Mouse (Mus musculus) heart, postnatal 25 days (tissue): Measurements from ENCODE around the gene Krtcap3. TPM values are rescaled to one million over a fixed set of nuclear protein-coding genes. Genes with fewer than 3 reads are reported as not detected.
"Not testable (repeated sequence)": the region's sequence is repeated elsewhere in the genome, so short reads cannot be mapped to it uniquely, and the experiment has no call there.

Experiments
- DNase-seq: peaks from one replicate; pipeline ENCODE4 v3.0.0; 2022; ENCODE audit warnings: low spot score
- intact Hi-C: fragments of 180-260 bp; cut with DNase I; formaldehyde crosslinking; loops from one replicate; pipeline ENCODE4 v1.15.1; 2025
- total RNA-seq, 2 experiments: library from RNA; stranded (reverse); gene quantifications; 2 replicates each; pipeline ENCODE4 v1.2.3; 2021

Krtcap3 gene
- total RNA-seq = 1 to 10 TPM; 1.3 to 1.7 TPM

DNA sequence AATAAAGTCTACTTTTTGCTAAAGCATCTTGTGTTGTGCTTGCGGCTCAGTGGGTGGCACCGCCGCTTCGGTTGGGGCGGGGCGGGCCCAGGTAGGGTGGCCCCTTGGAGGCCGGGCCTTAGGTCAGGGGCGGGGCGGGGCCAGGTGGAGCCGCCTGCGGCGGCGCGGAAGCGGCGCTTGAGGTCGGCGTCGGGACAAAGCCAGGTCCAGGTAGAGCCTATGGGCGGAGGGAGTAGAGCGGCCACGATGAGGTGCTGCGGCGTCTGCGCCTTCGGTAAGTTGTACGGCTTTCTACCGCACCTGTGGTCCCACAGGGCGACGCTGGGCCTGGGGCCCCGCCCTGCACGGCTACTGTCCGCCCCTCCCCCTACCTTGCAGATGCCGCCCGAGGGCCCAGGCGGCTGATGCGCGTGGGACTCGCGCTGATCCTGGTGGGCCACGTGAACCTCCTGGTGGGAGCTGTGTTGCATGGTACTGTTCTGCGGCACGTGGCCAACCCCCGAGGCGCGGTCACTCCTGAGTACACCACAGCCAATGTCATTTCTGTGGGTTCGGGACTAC is at the start of gene Krtcap3:
Gene Krtcap3 (plus strand): TSS at position 151 of the 561 bp plus-strand sequence.
- no peak for DNase-seq
- intact Hi-C loops = no loop called here

DNA sequence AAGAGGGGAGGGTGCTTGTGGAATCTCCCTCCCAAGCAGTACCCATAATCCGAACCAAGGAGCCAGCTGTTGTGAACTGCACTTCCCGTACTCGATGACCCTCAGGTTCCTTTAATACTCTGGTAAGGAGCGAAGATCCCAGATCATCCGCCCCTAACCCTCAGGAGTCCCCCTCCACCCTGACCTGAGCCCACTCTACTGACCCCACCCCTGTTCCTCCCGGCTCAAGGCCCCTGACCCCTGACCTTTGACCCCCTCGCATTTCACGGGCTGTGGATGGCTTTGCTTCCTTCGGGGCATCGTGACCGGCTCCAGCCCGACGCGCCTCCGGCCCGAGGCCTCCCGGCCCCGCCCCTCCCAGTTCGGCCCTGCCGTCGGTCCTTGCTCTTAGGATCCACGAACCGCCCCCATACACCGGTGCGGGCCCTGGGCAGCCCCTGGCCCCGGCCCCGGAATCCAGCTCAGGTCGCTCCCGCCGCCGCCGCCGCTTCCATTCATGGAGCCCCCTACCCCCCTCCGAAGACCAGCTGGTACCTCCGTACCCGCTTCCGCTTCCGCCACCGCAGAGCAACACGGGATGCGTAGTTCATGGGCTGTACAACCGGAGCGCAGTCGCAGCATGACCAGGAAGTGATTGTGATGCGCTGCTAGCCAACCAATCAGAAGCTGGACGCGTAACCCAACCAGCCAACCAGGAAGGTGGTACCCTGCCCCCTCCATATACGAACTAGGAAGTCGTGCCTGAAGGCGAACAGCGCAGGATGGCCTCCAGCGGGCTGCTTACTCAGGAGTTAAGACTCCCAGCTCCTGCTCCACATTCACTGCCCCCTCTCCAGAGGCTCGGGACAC is 49.5 kb upstream of the Krtcap3 start, which contains the start of gene Zfp513:
Gene Zfp513 (minus strand): TSS at position 562 of the 849 bp plus-strand sequence.
- intact Hi-C loops = loop anchor here (1.0 to 2.0 kb wide), 2 partner anchors 9 to 17 kb away; partner anchors contain the start of genes Eif2b4 and Snx17
- DNase-seq = peak; percentile 97

DNA sequence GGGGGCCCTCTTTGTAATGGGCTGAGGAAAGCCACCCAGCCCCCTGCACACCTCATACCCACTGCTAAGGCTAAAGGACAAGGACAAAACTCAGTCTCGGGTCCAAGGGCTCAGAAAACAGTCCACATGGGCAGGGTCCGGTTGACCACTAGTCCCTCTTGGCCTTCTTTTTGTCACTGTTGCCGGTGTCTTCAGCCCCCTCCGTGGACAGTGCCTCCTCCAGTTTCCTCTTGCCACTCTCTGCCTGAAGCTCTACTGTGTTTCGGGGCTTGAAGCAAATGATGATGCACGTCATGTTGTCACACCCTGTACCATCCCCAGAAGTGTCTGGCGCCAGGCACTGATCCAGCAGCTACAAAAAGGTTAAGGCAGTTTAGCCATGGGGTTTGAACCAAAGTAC is 48.6 kb upstream of the Krtcap3 start:
- DNase-seq = no peak
- intact Hi-C loops = loop anchor here (2.0 kb wide), 1 partner anchor 16 kb away; no protein-coding TSS in a partner anchor

DNA sequence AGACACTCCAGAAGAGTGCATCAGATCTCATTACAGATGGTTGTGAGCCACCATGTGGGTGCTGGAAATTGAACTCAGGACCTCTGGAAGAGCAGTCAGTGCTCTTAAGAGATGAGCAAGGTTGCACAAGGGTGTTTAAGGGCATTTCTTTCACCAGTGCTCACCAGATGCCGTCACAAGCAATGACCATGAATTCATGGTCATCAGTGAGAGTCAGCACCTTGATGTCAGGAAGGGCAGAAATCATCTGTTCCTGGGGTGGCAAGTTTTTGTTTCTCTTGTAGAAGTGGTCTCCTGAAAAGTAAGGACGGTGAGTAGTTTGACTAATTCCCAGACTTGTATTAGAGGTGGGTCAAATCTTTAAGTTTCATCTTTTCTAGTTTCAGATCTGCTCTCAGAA is 47.6 kb upstream of the Krtcap3 start:
- DNase-seq = no peak
- intact Hi-C loops = loop anchor here (2.0 kb wide), 1 partner anchor 15 kb away; no protein-coding TSS in a partner anchor

DNA sequence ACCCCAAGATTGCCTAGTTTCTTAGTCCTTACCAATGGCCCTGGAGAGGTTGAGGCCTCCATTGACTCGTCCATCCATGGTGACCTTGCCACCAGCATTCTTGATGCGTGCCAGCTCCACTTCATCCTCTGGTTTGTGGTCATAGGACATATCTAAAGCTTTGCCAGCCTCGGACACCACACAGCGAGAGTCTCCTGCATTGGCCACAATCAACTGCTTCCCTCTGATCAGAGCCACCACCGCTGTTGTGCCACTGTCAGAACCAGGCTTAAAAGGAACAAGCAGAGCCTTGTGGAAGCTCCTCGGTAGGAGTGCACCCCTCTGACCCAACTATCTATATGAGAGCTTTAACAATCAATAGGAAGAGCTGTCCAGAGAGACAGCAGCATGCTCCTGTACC is 47.1 kb upstream of the Krtcap3 start:
- no peak for DNase-seq
- intact Hi-C loops = no loop called here

DNA sequence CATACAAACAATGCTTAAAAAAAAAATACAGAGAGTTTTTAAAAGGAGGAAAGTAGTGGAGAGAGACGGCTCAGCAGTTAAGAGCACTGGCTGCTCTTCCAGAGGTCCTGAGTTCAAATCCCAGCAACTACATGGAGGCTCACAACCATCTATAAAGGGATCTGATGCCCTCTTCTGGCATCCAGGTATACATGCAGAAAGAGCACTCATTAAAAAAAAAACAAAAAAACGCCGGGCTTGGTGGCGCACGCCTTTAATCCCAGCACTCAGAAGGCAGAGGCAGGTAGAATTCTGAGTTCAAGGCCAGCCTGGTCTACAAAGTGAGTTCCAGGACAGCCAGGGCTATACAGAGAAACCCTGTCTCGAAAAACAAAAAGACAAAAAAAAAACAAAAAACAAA is 34.9 kb upstream of the Krtcap3 start:
- intact Hi-C loops = loop anchor here (5.0 kb wide), 1 partner anchor 111 kb away; no protein-coding TSS in a partner anchor
- not testable (repeated sequence) for DNase-seq

DNA sequence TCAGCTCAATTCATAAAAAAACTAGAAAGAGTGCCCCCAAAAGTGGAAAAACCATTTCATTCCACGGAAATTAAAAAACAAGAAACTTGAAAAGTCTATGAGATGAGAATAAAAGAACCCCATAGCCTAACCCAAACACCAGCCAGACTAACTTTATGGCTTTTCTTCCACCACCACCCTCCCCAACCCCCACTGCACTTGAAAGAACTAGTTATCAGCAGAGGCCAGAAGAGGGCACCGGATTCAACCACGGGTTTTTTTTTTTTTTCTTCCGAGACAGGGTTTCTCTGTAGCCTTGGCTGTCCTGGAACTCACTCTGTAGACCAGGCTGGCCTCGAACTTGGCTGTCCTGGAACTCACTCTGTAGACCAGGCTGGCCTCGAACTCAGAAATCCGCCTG is 33.2 kb upstream of the Krtcap3 start:
- intact Hi-C loops = loop anchor here (2.0 to 5.0 kb wide), 2 partner anchors 15 to 109 kb away; partner anchors contain the start of gene Zfp513

DNA sequence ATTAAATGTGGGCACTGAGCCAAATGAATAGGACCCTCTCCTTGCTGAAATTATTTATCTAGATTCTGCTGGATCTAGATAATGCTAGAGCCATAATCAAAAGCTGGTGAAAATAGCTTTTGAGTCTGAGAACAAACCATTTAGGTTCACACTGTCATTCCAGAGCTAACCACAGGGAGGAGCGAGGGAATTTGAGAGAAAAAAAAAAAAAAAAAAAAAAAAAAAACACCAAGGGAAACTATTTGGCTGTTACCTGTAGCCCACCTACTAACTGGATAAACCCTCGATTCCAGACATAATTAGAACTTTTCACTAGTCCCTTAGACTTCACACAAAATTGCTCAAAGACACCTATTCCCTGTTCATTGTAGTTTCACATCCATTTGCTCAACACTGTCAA is 32.4 kb upstream of the Krtcap3 start:
- intact Hi-C loops = loop anchor here (2.0 to 5.0 kb wide), 2 partner anchors 16 to 108 kb away; partner anchors contain the start of gene Zfp513
- DNase-seq = no peak

More for the DNA sequence above, 33.2 kb upstream of the Krtcap3 start:
- DNase-seq = no peak

DNA sequence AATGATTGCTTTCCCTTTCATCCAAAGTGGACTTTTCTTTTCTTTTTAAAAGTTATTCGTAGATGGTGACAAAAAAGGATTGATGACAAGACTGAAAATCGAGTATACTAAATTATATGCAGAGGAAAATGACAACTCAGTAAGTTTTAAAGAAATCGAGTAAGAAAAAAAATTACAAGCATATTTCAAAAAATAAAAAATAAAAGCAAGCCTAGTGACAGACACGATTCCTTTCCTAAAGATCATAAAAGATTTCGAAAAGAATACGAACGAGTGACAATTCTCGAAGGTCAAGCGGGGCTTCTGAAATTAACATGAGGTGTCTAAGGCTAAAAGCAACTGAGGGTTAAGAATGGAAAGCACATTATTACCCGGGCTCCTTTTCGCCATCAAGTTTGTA is 32.0 kb upstream of the Krtcap3 start:
- no peak for DNase-seq
- intact Hi-C loops = loop anchor here (2.0 to 5.0 kb wide), 2 partner anchors 17 to 108 kb away; partner anchors contain the start of gene Zfp513

DNA sequence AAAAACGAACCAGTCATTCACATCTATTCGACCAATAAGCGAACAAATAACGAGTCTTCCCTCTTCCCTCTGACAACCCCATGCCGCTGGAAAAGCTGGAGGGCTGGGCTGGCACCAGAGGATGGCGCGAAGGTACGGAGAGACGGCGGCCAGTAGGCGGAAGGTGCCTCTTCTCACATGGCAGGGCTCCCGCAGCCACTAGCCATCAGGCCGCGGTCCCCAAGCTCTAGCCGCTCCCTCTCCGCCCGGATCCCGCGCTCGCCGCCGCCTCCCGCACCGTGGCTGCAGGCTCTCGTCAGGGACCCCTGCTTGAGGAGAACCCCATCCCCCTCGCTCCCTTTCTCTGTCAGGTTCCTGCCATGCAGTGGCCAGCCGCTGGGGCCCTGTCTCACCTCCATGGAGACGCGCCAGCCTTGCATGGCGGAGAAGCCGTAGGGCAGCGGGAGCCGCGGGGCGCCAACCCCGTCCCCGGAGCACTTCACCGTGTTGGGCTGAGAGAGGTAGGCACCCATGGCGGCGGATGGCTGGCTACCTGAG is 31.5 kb upstream of the Krtcap3 start:
- intact Hi-C loops = loop anchor here (2.0 to 5.0 kb wide), 4 partner anchors 17 to 107 kb away; partner anchors contain the start of genes Gm9970, Nrbp1 and Zfp513
- DNase-seq = no peak

DNA sequence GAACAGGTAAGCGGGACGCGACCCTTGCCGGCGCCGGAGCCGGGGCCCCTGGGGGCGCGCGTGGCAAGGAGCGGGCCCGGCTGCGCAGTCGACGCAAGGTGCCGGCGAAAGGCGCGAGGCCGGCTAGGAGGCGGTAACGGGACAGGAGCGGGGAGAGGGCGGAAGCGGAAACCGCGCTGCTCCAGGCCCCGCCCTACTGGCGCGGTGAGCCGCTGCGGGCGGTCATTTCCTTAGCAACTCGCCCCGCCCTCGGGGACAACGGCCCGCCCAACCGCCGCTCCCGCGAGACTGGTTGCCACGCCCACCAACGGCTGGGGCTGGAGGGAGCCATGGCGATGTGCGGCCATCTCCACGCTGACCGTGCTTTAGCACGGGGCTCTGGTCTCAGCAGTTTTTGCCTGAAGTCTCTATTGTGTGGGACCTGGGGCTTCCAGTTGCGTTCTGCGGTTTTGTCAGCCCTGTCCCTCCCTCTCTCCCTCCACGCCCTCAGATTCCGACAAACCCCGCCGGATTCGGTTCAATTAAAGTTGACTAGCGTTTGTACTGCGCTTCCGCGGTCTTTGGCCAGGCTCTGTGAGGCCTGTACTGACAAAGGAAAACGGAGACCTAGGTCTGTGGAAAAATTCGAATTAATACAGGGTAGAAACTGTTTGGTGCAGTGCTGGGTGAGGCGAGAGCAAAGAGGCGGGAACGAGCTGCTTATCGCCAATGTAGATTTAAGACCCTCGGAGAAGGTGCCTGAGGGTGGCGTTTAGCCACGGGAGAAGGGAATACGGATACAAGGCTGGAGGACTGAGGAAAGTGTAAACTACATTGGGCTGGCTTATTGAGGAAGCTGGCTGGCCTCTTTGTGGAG is 30.8 kb upstream of the Krtcap3 start, which contains the start of gene Ppm1g:
Gene Ppm1g (minus strand): TSS at position 240 of the 856 bp plus-strand sequence.
- peak; percentile 95 for DNase-seq
- intact Hi-C loops = loop anchor here (2.0 to 5.0 kb wide), 2 partner anchors 20 to 67 kb away; partner anchors contain the start of genes Gm9970 and Nrbp1

DNA sequence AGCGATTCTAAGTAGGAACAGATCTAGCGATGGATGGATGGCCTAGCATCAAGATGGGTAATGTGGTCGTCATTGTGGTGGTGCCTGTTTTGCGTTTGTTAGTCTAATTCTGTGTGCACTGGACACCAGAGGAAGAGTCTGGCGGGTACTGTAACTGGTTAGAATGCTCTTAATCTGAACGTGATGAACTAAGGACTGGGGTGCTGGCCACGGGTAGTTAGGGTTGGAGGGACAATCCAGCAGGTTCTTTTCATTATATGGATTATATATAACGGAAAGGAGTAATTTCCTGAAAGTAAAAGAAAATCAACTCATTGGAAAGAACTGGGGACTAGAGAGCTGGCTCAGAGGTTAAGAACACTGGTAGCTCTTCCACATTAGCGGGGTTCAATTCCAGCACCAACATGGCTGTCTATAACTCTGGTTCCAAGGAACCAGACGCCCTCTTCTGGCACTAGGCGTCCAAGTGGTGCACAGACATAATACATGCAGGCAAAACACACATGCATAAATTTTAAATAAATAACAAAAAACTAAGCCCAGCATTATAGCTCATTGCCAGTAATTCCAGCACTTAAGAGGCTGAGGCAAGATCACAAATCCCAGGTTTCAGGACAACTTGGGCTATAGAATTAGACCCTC is 30.1 kb upstream of the Krtcap3 start:
- no peak for DNase-seq
- intact Hi-C loops = loop anchor here (2.0 to 5.0 kb wide), 2 partner anchors 19 to 66 kb away; partner anchors contain the start of genes Gm9970 and Nrbp1

DNA sequence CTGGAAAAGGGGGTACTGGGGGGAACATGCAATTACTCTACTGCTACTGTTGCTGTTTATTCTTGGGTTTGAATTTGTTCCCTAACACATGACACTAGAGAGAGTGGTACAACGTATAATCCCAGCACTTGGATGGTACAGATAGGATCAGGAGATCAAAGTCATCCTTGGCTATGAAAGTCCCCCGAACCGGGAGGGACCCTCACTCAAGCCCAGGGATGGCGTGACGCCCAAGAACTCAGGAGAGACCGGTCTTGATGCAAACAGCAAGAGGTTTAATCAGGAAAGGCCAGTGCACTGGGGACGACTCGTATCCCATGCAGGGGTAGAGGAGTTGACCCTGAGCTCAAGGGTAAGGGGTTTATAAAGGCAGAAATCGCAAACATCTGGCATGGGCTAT is 28.8 kb upstream of the Krtcap3 start:
- DNase-seq = no peak
- intact Hi-C loops = loop anchor here (5.0 kb wide), 1 partner anchor 65 kb away; no protein-coding TSS in a partner anchor

DNA sequence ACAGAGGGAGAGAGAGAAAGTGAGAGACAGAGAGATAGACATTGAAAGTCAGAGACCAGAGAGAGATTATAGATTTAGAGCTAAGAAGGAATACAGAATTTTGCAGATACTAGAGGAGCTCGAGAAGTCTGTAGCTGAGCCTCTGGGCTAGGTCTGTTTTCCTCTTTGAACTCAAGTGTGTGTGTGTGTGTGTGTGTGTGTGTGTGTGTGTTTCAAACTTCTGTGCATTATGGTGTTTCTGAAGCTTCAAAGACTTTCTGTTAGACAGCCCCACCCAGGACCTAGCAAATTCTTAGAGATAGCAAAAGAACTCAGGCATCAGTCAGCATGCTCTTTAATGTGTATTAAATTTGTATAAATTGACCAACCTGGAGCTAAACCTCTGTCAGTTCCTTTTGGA is 24.9 kb upstream of the Krtcap3 start:
- intact Hi-C loops = no loop called here
- DNase-seq = no peak

DNA sequence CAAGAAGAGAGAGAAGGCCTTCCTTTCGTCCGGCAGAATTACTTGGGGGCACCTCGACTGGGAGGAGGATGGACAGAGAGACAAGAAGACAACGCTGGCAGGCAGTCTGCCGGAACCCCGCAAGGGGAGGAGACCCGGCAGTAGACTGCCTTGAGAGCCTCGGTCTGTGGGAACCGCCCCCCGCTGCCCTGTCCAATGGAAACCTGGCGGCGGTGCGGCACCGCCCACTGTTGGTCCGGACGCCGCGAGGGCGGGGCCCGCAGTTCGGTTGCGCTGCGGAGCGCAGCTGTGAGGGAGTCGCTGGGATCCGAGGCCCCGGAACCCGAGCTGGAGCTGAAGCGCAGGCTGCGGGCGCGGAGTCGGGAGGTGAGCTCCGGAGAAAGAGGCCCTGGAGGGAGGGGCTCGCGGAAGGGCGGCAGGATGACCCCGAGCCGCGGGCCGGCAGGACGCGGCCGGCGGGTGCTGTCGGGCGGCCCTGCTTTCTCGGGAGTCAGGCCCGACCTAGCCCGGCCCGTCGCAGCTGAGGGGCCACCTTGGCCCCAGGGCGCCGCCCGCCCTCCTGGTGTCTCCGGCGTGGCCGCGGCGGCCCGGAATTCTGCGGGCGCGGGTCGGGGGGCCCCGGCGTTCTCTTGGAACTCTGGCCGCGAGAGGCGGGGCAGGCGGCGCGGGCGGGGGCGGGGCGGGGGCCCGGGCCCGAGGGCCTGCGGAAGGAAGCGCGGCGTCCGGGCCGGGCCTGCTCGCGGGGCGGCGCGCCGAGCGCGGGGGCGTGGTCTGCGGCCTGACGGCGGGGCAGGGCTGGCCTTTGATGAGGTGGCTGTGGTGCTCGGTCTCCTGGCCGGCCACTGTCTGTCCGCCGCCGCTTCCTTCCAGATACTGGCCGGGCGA is 10.6 kb upstream of the Krtcap3 start, which contains the start of the genes Nrbp1 and Gm9970:
Gene Nrbp1 (plus strand): TSS at position 228 of the 885 bp plus-strand sequence.
Gene Gm9970 (minus strand): TSS at position 596 of the 885 bp plus-strand sequence.
- intact Hi-C loops = loop anchor here (2.0 to 5.0 kb wide), 2 partner anchors 20 to 51 kb away; partner anchors contain the start of genes Ift172 and Ppm1g
- peak; percentile 95 for DNase-seq

DNA sequence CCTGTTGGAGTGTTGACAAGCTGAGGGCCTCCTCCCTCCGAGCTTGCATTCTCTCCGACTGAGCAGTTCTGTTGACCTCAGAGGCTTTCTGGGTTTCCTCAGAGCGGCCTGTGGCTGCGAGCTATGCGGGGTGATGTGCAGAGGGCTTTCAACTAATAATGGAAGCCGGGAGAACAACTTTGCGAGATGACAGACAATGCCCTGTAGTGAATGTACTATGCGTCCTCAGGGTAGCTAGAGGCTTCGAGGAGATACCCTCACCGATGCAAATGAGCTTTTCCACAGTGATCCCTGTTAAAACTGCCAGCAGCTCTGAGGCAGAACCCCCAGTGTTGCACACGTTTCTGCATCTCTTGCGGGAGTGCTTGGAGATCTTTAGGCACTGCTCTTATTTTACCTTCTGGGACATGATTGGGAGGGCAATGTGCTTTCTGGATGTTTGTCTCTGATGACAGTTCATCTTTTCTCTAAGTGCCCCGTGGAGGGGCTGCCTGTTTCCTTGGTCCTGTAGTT is 9.9 kb upstream of the Krtcap3 start:
- intact Hi-C loops = loop anchor here (2.0 to 5.0 kb wide), 2 partner anchors 21 to 51 kb away; partner anchors contain the start of genes Ift172 and Ppm1g
- DNase-seq = no peak

DNA sequence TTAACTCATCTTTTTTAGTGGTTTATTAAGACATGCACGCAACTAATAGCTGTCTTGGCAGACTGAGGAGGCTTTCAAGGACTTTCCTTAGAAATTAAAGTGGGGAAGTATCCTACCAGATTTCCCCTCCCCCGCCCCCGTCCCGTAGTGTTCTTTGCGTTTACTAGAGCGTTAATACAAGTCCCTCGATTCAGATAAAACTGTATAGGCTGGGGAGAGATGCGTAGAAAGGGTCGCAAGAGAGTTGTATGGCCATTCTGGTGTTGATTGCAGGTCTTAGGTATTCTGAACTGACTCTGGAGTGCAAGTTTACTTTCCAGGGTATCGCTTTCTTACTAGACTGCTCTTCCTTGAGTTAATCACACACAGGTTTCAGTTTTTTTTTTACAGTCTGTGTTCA is 9.3 kb upstream of the Krtcap3 start:
- intact Hi-C loops = loop anchor here (5.0 kb wide), 1 partner anchor 50 kb away; the partner anchor contains the start of gene Ift172
- DNase-seq = no peak
